Mouse (Mus musculus): Measurements from ENCODE around the gene Pcx. TPM values are rescaled to one million over a fixed set of nuclear protein-coding genes. Genes with fewer than 3 reads are reported as not detected.

Gene Pcx
- 3.2 TPM for polyA plus RNA-seq (2017; shearing (Covaris generic))

GRCm38 (mm10) chr19:4509986-4510963, at the start of gene Pcx:
Gene Pcx (plus strand): TSS chr19:4510472.

GRCm38 (mm10) chr19:4477345-4478189, 32.7 kb upstream of the Pcx start, which contains the start of gene Syt12:
Gene Syt12 (minus strand): TSS chr19:4477447.

DNA sequence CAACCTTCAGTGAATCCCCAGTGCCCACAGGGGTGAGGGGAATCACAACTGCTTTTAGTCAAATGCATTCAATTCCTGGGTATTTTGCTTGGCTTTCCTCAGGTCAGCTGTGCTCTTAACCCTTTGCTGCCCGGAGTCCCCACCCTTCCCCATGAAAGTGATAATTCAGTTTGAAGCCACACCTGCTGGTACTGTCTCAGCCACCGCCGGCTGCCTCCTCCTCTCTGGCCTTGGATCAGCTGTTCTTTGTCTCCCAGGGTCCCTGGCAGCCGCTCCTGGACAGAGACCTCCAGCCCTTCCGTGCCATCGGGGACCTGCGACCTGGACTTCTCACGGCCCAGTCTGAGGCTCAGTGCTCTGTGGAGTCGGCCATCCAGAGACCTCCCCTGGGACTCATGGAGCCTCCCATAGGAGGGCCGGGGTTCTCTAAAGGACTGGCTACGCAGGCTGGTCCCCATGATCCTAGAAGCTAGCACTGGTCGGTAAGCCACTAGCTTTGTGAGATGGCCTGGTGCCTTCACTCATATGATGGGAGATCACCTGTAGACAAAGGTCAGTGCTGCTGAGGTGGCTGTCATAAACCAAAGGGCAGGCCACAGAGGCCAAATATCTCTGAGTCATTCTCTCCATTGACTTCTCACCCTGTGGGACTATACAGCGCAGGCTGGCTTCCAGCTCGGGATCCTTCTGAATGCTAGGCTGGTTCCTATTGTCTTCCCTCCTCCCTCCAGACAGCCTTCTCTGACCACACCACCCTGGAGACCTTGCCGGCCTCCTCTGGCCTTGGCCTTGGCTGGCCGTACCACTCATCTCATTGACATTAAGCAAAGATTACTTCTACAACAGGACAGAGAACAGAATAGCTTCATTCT, 12.0 kb upstream of the Pcx start, which contains the start of gene 2010003K11Rik:
Gene 2010003K11Rik, minus strand, starts transcription at position 522 of the 872 bp plus-strand sequence.

DNA sequence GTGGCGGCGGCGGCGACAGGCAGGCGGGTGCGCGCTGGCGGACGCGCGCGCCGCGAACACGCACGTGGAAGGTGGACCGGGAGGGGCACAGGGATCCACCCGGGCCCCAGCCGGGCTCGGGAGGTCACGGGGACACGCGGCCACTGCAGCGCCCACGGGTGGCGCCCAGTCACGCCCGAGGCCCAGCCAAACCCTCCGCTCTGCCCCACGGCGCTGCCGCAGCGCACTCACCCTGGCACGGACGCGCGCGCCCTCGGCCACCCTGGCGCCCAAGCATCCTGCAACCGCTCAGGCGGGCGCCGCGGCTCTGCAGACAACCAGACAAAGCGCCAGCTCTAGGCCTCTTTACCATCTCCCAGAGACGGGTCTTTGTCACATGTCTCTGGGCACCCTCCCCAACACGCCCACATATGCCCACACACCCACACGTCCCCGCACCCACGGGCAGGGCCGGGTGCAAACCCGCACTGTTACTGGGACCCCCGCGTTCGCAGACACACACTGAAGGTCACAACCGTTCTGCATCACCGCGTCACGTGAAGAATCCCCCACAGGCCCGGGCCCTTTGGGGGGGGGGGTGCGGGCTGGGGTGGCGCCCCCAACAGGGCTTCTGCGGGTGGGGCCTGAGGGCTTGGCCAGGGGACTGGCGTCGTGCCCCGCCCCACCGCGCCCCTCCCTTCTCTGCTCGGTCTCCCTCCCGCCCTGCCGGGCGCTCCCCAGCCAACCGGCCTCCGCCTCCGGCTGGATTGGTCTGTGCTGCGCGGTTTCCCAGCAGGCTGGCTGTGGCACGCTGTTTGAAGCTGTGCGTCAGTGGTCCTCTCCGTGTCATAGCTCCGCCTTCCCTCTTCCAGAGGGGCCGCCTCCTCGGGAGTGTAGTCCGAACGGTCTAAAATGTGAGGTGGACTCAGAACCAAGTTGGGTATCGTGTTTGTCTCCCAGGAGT, 105.2 kb downstream of the Pcx start, which contains the start of gene Lrfn4:
Gene Lrfn4, minus strand, starts transcription at position 517 of the 943 bp plus-strand sequence.

DNA sequence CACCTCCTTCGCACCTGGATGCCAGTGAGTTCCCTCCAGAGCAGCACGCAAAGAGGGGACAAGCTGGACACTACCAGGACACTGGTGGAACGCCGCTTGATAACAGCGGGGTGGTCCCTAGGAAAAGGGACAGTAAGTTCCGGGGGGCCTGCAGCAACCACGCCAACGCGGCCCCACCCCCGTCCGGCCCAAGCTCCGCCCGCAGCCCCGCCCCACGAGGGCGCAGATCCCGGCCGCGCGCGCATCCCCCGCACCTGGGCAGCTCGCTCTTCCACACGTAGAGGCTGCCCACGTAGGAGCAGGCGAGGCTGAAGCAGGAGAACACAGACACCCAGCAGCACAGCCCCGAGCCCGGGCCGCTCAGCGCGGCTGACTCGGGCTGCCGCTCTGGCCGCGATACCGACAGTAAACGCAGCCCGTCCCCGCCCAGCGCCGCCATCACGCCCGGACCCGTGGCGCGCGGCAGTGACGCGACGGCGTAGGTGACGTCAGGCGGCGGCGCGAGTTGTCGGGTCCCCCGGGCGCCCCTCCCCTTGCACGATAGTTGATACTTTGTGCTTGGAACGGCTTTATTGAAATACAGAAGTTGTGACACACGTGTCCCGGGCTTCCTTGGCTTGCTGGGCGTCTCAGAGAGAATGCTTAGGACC, 115.0 kb downstream of the Pcx start, which contains the start of gene Rce1:
Gene Rce1, minus strand, starts transcription at position 463 of the 650 bp plus-strand sequence.

Other genes with a start within 250 kb of the Pcx start
- 0.32 TPM for gene Ssh3, start 241.3 kb upstream of the Pcx start, polyA plus RNA-seq (2017; shearing (Covaris generic))
- 7.9 TPM for gene Ankrd13d, start 227.3 kb upstream of the Pcx start, polyA plus RNA-seq (2017; shearing (Covaris generic))
- gene Grk2, start 204.2 kb upstream of the Pcx start, polyA plus RNA-seq (2017; shearing (Covaris generic)) = 205 TPM
- gene Kdm2a, start 112.2 kb upstream of the Pcx start, polyA plus RNA-seq (2017; shearing (Covaris generic)) = 59.0 TPM
- 6.9 TPM for gene Rhod, start 71.0 kb upstream of the Pcx start, polyA plus RNA-seq (2017; shearing (Covaris generic))
- 0.51 TPM for gene Syt12, start 33.0 kb upstream of the Pcx start, polyA plus RNA-seq (2017; shearing (Covaris generic))
- gene 2010003K11Rik, start 11.9 kb upstream of the Pcx start, polyA plus RNA-seq (2017; shearing (Covaris generic)) = not detected
- 0.69 TPM for gene Lrfn4, start 105.2 kb downstream of the Pcx start, polyA plus RNA-seq (2017; shearing (Covaris generic))
- 78.0 TPM for gene Rce1, start 115.2 kb downstream of the Pcx start, polyA plus RNA-seq (2017; shearing (Covaris generic))
- gene Gm960, start 188.2 kb downstream of the Pcx start, polyA plus RNA-seq (2017; shearing (Covaris generic)) = 0.23 TPM
- gene Sptbn2, start 200.7 kb downstream of the Pcx start, polyA plus RNA-seq (2017; shearing (Covaris generic)) = 0.72 TPM
- gene Rbm4b, start 246.0 kb downstream of the Pcx start, polyA plus RNA-seq (2017; shearing (Covaris generic)) = 77.1 TPM

All from effector memory CD4-positive, alpha-beta T cell, adult 7 months (primary cell).